8 mouse cellular contexts compared by ENCODE assay signal in the genomic region with DNA sequence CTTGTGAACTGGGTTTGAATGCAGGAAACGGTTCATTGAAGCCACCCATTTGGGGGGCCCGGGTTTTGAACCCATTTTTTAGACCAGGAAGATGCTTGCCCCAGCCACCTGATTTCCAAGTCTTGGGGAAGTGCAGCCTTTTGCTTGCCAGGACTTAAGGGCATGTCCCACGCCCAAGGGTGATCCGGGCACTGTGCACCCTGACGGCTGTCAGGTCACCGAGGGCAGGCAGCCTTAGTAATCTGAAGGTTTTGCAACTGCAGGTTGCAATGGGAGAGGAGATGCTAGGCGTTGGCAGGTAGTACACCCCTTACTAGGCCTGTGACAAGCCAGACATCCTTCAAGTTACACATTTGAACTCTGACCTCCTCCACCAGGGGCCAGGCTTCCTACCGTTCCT. TPM values are rescaled to one million over a fixed set of nuclear protein-coding genes. Genes with fewer than 3 reads are reported as not detected.
DNase-seq lines count a peak whose midpoint lies in the region; ATAC-seq and TF ChIP-seq lines count a peak whose summit lies in the region.

No protein-coding gene starts in this region.

- H3K4me2 ChIP-seq in liver, embryonic 12.5 days, result peak overlapping the region; percentile 79
- peak overlapping the region; percentile 75 for H3K4me2 ChIP-seq in stomach, postnatal 0 days (replicated peaks; ENCODE audit: low read depth)

- H3K36me3 ChIP-seq in thymus, adult 2 months (ENCODE audit: control insufficient read depth, insufficient read depth, low read length), result no peaks in the 10 kb centered on the region
- no peaks in the 10 kb centered on the region for H3K36me3 ChIP-seq in liver, embryonic 12.5 days
- H3K36me3 ChIP-seq in stomach, postnatal 0 days (ENCODE audit: control insufficient read depth, insufficient read depth, low read length), result 0 out of 2 replicates have a peak, but pooled peaks cover 2% of the 10 kb centered on the region

- peak overlapping the region; percentile 81 for H3K4me3 ChIP-seq in gastrocnemius, adult 2 months
- H3K4me3 ChIP-seq in thymus, adult 2 months (ENCODE audit: control insufficient read depth, insufficient read depth, low read length), result peak overlapping the region; percentile 84
- peak overlapping the region; percentile 64 for H3K4me3 ChIP-seq in liver, embryonic 12.5 days
- H3K4me3 ChIP-seq in stomach, postnatal 0 days (ENCODE audit: low read depth, low read length), result peak overlapping the region; percentile 59

- H3K9me3 ChIP-seq in liver, embryonic 12.5 days (replicated peaks), result no peaks in the 10 kb centered on the region
- no peaks in the 10 kb centered on the region for H3K9me3 ChIP-seq in stomach, postnatal 0 days (ENCODE audit: control insufficient read depth, low read length)

- TF ChIP-seq EP300 in stomach, postnatal 0 days (optimal IDR thresholded peaks at IDR 0.05), result no peak

- no peak for TF ChIP-seq POLR2A in thymus, adult 2 months (IDR thresholded peaks at IDR 0.05; ENCODE audit: control insufficient read depth, extremely low read depth, insufficient read depth, low read length, poor library complexity)

- H3K9ac ChIP-seq in liver, embryonic 12.5 days, result peak overlapping the region; percentile 62
- H3K9ac ChIP-seq in stomach, postnatal 0 days (ENCODE audit: low read length), result peak overlapping the region; percentile 65

- ATAC-seq in liver, embryonic 12.5 days, result no peak
- ATAC-seq in stomach, postnatal 0 days (ENCODE audit: low FRiP score, low TSS enrichment), result peak; percentile 16; the same call in 1 of the 2 replicates
- no peak for ATAC-seq in activated CD4-positive, CD25-positive, alpha-beta regulatory T cell, adult 4 months

- H3K27ac ChIP-seq in gastrocnemius, adult 2 months, result peak overlapping the region; percentile 91
- peak overlapping the region; percentile 25; the same call in 1 of the 2 replicates for H3K27ac ChIP-seq in thymus, adult 2 months (ENCODE audit: control insufficient read depth, insufficient read depth, low read length)
- peak overlapping the region; percentile 76 for H3K27ac ChIP-seq in liver, embryonic 12.5 days
- peak overlapping the region; percentile 81 for H3K27ac ChIP-seq in stomach, postnatal 0 days (replicated peaks)

- no peaks in the 10 kb centered on the region for H3K27me3 ChIP-seq in thymus, adult 2 months (ENCODE audit: control insufficient read depth, insufficient read depth, low read length)
- no peaks in the 10 kb centered on the region for H3K27me3 ChIP-seq in liver, embryonic 12.5 days (replicated peaks)
- H3K27me3 ChIP-seq in stomach, postnatal 0 days (ENCODE audit: control insufficient read depth, insufficient read depth, low read length), result no peaks in the 10 kb centered on the region

- 59% methylated on average over 8 of the region's 8 CpGs for WGBS in thymus, adult 2 months
- 41% methylated on average over 8 of the region's 8 CpGs for WGBS in liver, embryonic 12.5 days (ENCODE audit: insufficient replicate concordance)
- 36% methylated on average over 8 of the region's 8 CpGs for WGBS in stomach, postnatal 0 days

- DNase-seq in gastrocnemius, adult 2 months, result no peak
- no peak for DNase-seq in gastrocnemius, adult 8-10 months (ENCODE audit: low spot score in 2 of 2)
- no peak for DNase-seq in thymus, adult 2 months
- DNase-seq in thymus, adult 18-20 months, result no peak
- no peak for DNase-seq in stomach, postnatal 0 days (ENCODE audit: low spot score)
- no peak for DNase-seq in urinary bladder, postnatal 4 days (ENCODE audit: low spot score in 2 of 2)

- peaks cover 40% of the 10 kb centered on the region for H3K4me1 ChIP-seq in thymus, adult 2 months (replicated peaks; ENCODE audit: control insufficient read depth, insufficient read depth, low read length)
- peaks cover 52% of the 10 kb centered on the region for H3K4me1 ChIP-seq in liver, embryonic 12.5 days
- peaks cover 5% of the 10 kb centered on the region; the same call in 1 of the 2 replicates for H3K4me1 ChIP-seq in stomach, postnatal 0 days (replicated peaks; ENCODE audit: control insufficient read depth, insufficient read depth)

- intact Hi-C loops in gastrocnemius, adult 2 months (cut with DNase I), result no loop called here

- TF ChIP-seq CTCF in gastrocnemius, adult 2 months (IDR thresholded peaks at IDR 0.05), result no peak
- TF ChIP-seq CTCF in thymus, adult 2 months (IDR thresholded peaks at IDR 0.05; ENCODE audit: borderline replicate concordance, control insufficient read depth, extremely low read depth, insufficient read depth, low read length, poor library complexity), result no peak
- TF ChIP-seq CTCF in stomach, postnatal 0 days (IDR thresholded peaks at IDR 0.05; ENCODE audit: low read depth), result no peak

RNA-seq across cellular contexts. Expression of gene Ttc38, which starts 0.5 kb away (rescaled TPM):
- 1 to 10 TPM; 3.4 to 6.0 TPM for total RNA-seq in gastrocnemius, adult 2 months (2021)
- 1 to 10 TPM; 3.7 to 6.7 (median 4.4) TPM for total RNA-seq in gastrocnemius, adult 8-10 months (2022)
- polyA plus RNA-seq in thymus, adult 2 months (2012; rRNA removed), result 8.5 and 10.1 TPM in 2 replicates
- 5.2 and 6.0 TPM in 2 replicates for polyA plus RNA-seq in liver, embryonic 12.5 days (2016; fragmentation: Nextera tagmentation; extraction: Ambion mirVana)
- polyA plus RNA-seq in stomach, postnatal 0 days (2015; fragmentation: Nextera tagmentation; extraction: Ambion mirVana), result 15.6 and 18.0 TPM in 2 replicates
- 10 to 100 TPM; 11.3 to 13.0 TPM for polyA plus RNA-seq in activated CD4-positive, CD25-positive, alpha-beta regulatory T cell, adult 4 months (2017; shearing (Covaris generic))

RNA-seq across cellular contexts. Expression of gene Pkdrej, which starts 11.1 kb away (rescaled TPM):
- total RNA-seq in gastrocnemius, adult 2 months (2021), result under 1 TPM; 0.15 to 0.67 TPM
- total RNA-seq in gastrocnemius, adult 8-10 months (2022), result 1 to 10 TPM in 1 of 4 experiments, under 1 TPM in 3; 0.24 to 1.0 (median 0.57) TPM
- 0.07 TPM in 1 of 2 replicates, not detected in the other for polyA plus RNA-seq in thymus, adult 2 months (2012; rRNA removed)
- polyA plus RNA-seq in liver, embryonic 12.5 days (2016; fragmentation: Nextera tagmentation; extraction: Ambion mirVana), result 0.07 and 0.12 TPM in 2 replicates
- polyA plus RNA-seq in stomach, postnatal 0 days (2015; fragmentation: Nextera tagmentation; extraction: Ambion mirVana), result 0.21 and 0.27 TPM in 2 replicates
- not detected for polyA plus RNA-seq in activated CD4-positive, CD25-positive, alpha-beta regulatory T cell, adult 4 months (2017; shearing (Covaris generic))

RNA-seq across cellular contexts. Expression of gene Cdpf1, which starts 21.1 kb away (rescaled TPM):
- 10 to 100 TPM; 44.7 to 57.0 TPM for total RNA-seq in gastrocnemius, adult 2 months (2021)
- total RNA-seq in gastrocnemius, adult 8-10 months (2022), result 10 to 100 TPM; 52.8 to 58.2 (median 55.1) TPM
- 43.8 and 49.3 TPM in 2 replicates for polyA plus RNA-seq in thymus, adult 2 months (2012; rRNA removed)
- 28.6 and 29.4 TPM in 2 replicates for polyA plus RNA-seq in liver, embryonic 12.5 days (2016; fragmentation: Nextera tagmentation; extraction: Ambion mirVana)
- 38.8 and 40.2 TPM in 2 replicates for polyA plus RNA-seq in stomach, postnatal 0 days (2015; fragmentation: Nextera tagmentation; extraction: Ambion mirVana)
- 10 to 100 TPM; 37.8 to 46.6 TPM for polyA plus RNA-seq in activated CD4-positive, CD25-positive, alpha-beta regulatory T cell, adult 4 months (2017; shearing (Covaris generic))

RNA-seq across cellular contexts. Expression of gene Gtse1, which starts 26.9 kb away (rescaled TPM):
- total RNA-seq in gastrocnemius, adult 2 months (2021), result under 1 TPM in 1 of 2 experiments, not detected in 1; 0.14 TPM
- total RNA-seq in gastrocnemius, adult 8-10 months (2022), result under 1 TPM in 1 of 4 experiments, not detected in 3; 0.13 TPM
- 39.6 and 52.5 TPM in 2 replicates for polyA plus RNA-seq in thymus, adult 2 months (2012; rRNA removed)
- 34.4 and 35.3 TPM in 2 replicates for polyA plus RNA-seq in liver, embryonic 12.5 days (2016; fragmentation: Nextera tagmentation; extraction: Ambion mirVana)
- polyA plus RNA-seq in stomach, postnatal 0 days (2015; fragmentation: Nextera tagmentation; extraction: Ambion mirVana), result 5.0 and 6.5 TPM in 2 replicates
- polyA plus RNA-seq in activated CD4-positive, CD25-positive, alpha-beta regulatory T cell, adult 4 months (2017; shearing (Covaris generic)), result 1 to 10 TPM; 5.1 to 8.2 TPM

RNA-seq across cellular contexts. Expression of gene Trmu, which starts 46.5 kb away (rescaled TPM):
- 10 to 100 TPM in 1 of 2 experiments, 1 to 10 TPM in 1; 9.5 to 15.2 TPM for total RNA-seq in gastrocnemius, adult 2 months (2021)
- total RNA-seq in gastrocnemius, adult 8-10 months (2022), result 10 to 100 TPM in 2 of 4 experiments, 1 to 10 TPM in 2; 7.7 to 14.1 (median 9.8) TPM
- polyA plus RNA-seq in thymus, adult 2 months (2012; rRNA removed), result 34.7 and 39.1 TPM in 2 replicates
- 21.8 and 22.1 TPM in 2 replicates for polyA plus RNA-seq in liver, embryonic 12.5 days (2016; fragmentation: Nextera tagmentation; extraction: Ambion mirVana)
- 21.2 and 21.5 TPM in 2 replicates for polyA plus RNA-seq in stomach, postnatal 0 days (2015; fragmentation: Nextera tagmentation; extraction: Ambion mirVana)
- polyA plus RNA-seq in activated CD4-positive, CD25-positive, alpha-beta regulatory T cell, adult 4 months (2017; shearing (Covaris generic)), result 10 to 100 TPM; 25.4 to 26.8 TPM

Comparison
In these comparisons a context has a peak if more than half of its experiments do, and no peak if none do; other contexts are left out.
1. H3K27ac ChIP-seq: peak in every context shown above with its lines; median percentile 91 in gastrocnemius, adult 2 months; 81 in stomach, postnatal 0 days; 76 in liver, embryonic 12.5 days; 25 in thymus, adult 2 months.